Mouse (Mus musculus) lung, postnatal 0 days (tissue): ENCODE measurements at regions not wholly inside any gene's neighbourhood (a gene's known extent, or its start where the extent isn't known, plus 50 kb on each side); places are given as distances from the start of the nearest gene placed in this dataset.

ENCODE experiments used
- ATAC-seq: fragments of 200-750 bp; cut with Nextera tagmentation; 2 replicates; pipeline ENCODE4 v1.8.0; 2017; ENCODE audit warnings: moderate library complexity
- DNase-seq: peaks from one replicate; pipeline ENCODE4 v3.0.0-alpha.2; 2016; ENCODE audit warnings: low spot score
- H3K27ac ChIP-seq: fragments of 300-500 bp; sonication (generic); 2 replicates; pipeline ENCODE4 v1.5.1; 2014; ENCODE audit warnings: antibody characterized with exemption, mild to moderate bottlenecking, low read length, mixed read lengths
- H3K27me3 ChIP-seq: fragments of 300-500 bp; sonication (generic); replicated peaks from 2 replicates; pipeline ENCODE4 v1.6.1; 2014; ENCODE audit warnings: low read length, mixed read lengths; ENCODE audit not compliant: insufficient read depth
- H3K36me3 ChIP-seq: fragments of 300-500 bp; sonication (generic); 2 replicates; pipeline ENCODE4 v1.6.1; 2014; ENCODE audit warnings: low read length, mixed read lengths; ENCODE audit not compliant: insufficient read depth
- H3K4me1 ChIP-seq: fragments of 300-500 bp; sonication (generic); 2 replicates; pipeline ENCODE4 v1.6.1; 2014; ENCODE audit warnings: antibody characterized with exemption, low read depth, low read length, mixed read lengths; ENCODE audit not compliant: insufficient read depth
- H3K4me2 ChIP-seq: fragments of 300-500 bp; sonication (generic); replicated peaks from 2 replicates; pipeline ENCODE4 v1.6.1; 2014; ENCODE audit warnings: low read depth, mild to moderate bottlenecking, low read length, moderate library complexity, mixed read lengths
- H3K4me3 ChIP-seq: fragments of 300-500 bp; sonication (generic); 2 replicates; pipeline ENCODE4 v1.5.1; 2014; ENCODE audit warnings: low read depth, low read length
- H3K9ac ChIP-seq: fragments of 300-500 bp; sonication (generic); replicated peaks from 2 replicates; pipeline ENCODE4 v1.6.1; 2014; ENCODE audit warnings: low read depth, mild to moderate bottlenecking
- H3K9me3 ChIP-seq: fragments of 300-500 bp; sonication (generic); 2 replicates; pipeline ENCODE4 v1.6.1; 2016; ENCODE audit warnings: low read length, mixed read lengths
- CTCF ChIP-seq: IDR thresholded peaks from 2 replicates; pipeline ENCODE4 v1.5.1; 2016; ENCODE audit warnings: antibody characterized with exemption, mild to moderate bottlenecking
- EP300 ChIP-seq: IDR thresholded peaks from 2 replicates; pipeline ENCODE4 v1.6.1; 2016; ENCODE audit warnings: antibody characterized with exemption, mild to moderate bottlenecking, control low read depth
- WGBS: fragments of 180-500 bp; shearing (Covaris S2); extraction: QIAGEN DNeasy Blood & Tissue Kit; methylation state at CpG from one replicate; pipeline ENCODE4 v1.1.7; 2014; 5-methylcytosine and 5-hydroxymethylcytosine counted together

GRCm38 (mm10) chr1:72017814-72018478, 194.2 kb downstream of the Mreg start:
- H3K4me1 ChIP-seq, result 0 out of 2 replicates have a peak, but pooled peaks cover 5% of the 10 kb centered on the region
- no peaks in the 10 kb centered on the region for H3K9me3 ChIP-seq
- no peaks in the 10 kb centered on the region for H3K27me3 ChIP-seq
- H3K36me3 ChIP-seq, result no peaks in the 10 kb centered on the region
- no peak overlapping the region for H3K4me3 ChIP-seq
- no peak for TF ChIP-seq EP300
- no peak for TF ChIP-seq CTCF
- no peak for DNase-seq
- WGBS, result 48% methylated on average over 1 of the region's 1 CpGs
- no peak overlapping the region for H3K27ac ChIP-seq
- ATAC-seq, result no peak
- H3K9ac ChIP-seq, result no peak overlapping the region
- H3K4me2 ChIP-seq, result no peak overlapping the region

- Histone ChIP-seq H3K27me3 (no peaks in the 10 kb centered on the region), H3K4me2 (no peak overlapping the region), H3K4me1 (0 out of 2 replicates have a peak, but pooled peaks cover 5% of the 10 kb centered on the region), H3K36me3 (no peaks in the 10 kb centered on the region), H3K4me3 (no peak overlapping the region), H3K9me3 (no peaks in the 10 kb centered on the region), H3K9ac (no peak overlapping the region), H3K27ac (peak overlapping the region; percentile 8; the same call in 1 of the 2 replicates)
- DNase-seq (peak; percentile 63), ATAC-seq (peak; percentile 64)
- WGBS, result 42% methylated on average over 4 of the region's 4 CpGs
- TF ChIP-seq EP300 (no peak), CTCF (no peak)
These were observed 196.6 kb downstream of the Mreg start for GRCm38 (mm10) chr1:72015471-72015870.

- 8% methylated on average over 2 of the region's 2 CpGs for WGBS
- Histone ChIP-seq H3K27me3 (no peaks in the 10 kb centered on the region), H3K4me1 (0 out of 2 replicates have a peak, but pooled peaks cover 5% of the 10 kb centered on the region), H3K4me2 (no peak overlapping the region), H3K27ac (0 out of 2 replicates have a peak overlapping the region, but pooled peaks have one; percentile 8), H3K36me3 (no peaks in the 10 kb centered on the region), H3K9ac (no peak overlapping the region), H3K4me3 (no peak overlapping the region), H3K9me3 (no peaks in the 10 kb centered on the region)
- ATAC-seq, result peak; percentile 57
- TF ChIP-seq CTCF, result no peak
- peak; percentile 16; the same call in 1 of the 2 replicates for TF ChIP-seq EP300
- peak; percentile 65 for DNase-seq
These were observed 197.5 kb downstream of the Mreg start for GRCm38 (mm10) chr1:72014580-72014979.

- no peaks in the 10 kb centered on the region for H3K36me3 ChIP-seq
- no peak overlapping the region for H3K27ac ChIP-seq
- H3K4me1 ChIP-seq, result peaks cover 9% of the 10 kb centered on the region; the same call in 1 of the 2 replicates
- no peak overlapping the region for H3K4me3 ChIP-seq
- H3K4me2 ChIP-seq, result no peak overlapping the region
- no peaks in the 10 kb centered on the region for H3K9me3 ChIP-seq
- TF ChIP-seq EP300 (no peak), CTCF (no peak)
- H3K27me3 ChIP-seq, result no peaks in the 10 kb centered on the region
- ATAC-seq (no peak), DNase-seq (peak; percentile 18)
- 70% methylated on average over 7 of the region's 7 CpGs for WGBS
- no peak overlapping the region for H3K9ac ChIP-seq
These were observed 198.2 kb downstream of the Mreg start for GRCm38 (mm10) chr1:72013863-72014262.

- Histone ChIP-seq H3K4me3 (no peak overlapping the region), H3K27me3 (no peaks in the 10 kb centered on the region), H3K36me3 (no peaks in the 10 kb centered on the region), H3K9me3 (no peaks in the 10 kb centered on the region), H3K9ac (no peak overlapping the region), H3K4me1 (peaks cover 9% of the 10 kb centered on the region; the same call in 1 of the 2 replicates), H3K4me2 (no peak overlapping the region), H3K27ac (no peak overlapping the region)
- 76% methylated on average over 7 of the region's 7 CpGs for WGBS
- ATAC-seq (no peak), DNase-seq (no peak)
- TF ChIP-seq EP300, result no peak
- no peak for TF ChIP-seq CTCF
These were observed 199.4 kb downstream of the Mreg start for GRCm38 (mm10) chr1:72012710-72013109.

GRCm38 (mm10) chr1:72009270-72009928, 202.7 kb downstream of the Mreg start:
- Histone ChIP-seq H3K4me3 (no peak overlapping the region), H3K4me1 (peaks cover 8% of the 10 kb centered on the region; the same call in 1 of the 2 replicates), H3K4me2 (no peak overlapping the region), H3K27me3 (no peaks in the 10 kb centered on the region), H3K9me3 (no peaks in the 10 kb centered on the region), H3K36me3 (no peaks in the 10 kb centered on the region), H3K9ac (no peak overlapping the region), H3K27ac (no peak overlapping the region)
- 17% methylated on average over 7 of the region's 7 CpGs for WGBS
- TF ChIP-seq CTCF (no peak), EP300 (no peak)
- no peak for DNase-seq
- no peak for ATAC-seq
